Mouse (Mus musculus) frontal cortex, adult 2 months (tissue): Measurements from ENCODE around the gene Macf1. TPM values are rescaled to one million over a fixed set of nuclear protein-coding genes. Genes with fewer than 3 reads are reported as not detected.
"Not testable (repeated sequence)": the region's sequence is repeated elsewhere in the genome, so short reads cannot be mapped to it uniquely, and the experiment has no call there.

ENCODE experiments used
- DNase-seq, 2 experiments: peaks; one replicate each; pipeline ENCODE4 v3.0.0; 2022; ENCODE audit warnings: low spot score in 1 of 2; ENCODE audit errors: extremely low spot score in 1 of 2
- polyA plus RNA-seq: library from polyadenylated mRNA; depleted of rRNA; stranded (reverse); fragments of >200 nt; gene quantifications from 2 replicates; pipeline ENCODE4 v1.2.3, GENCODE M21; 2012; rRNA removed

Gene Macf1
- polyA plus RNA-seq, 1 experiment = 184 TPM

GRCm38 (mm10) chr4:123331326-123331725, 352.8 kb downstream of the Macf1 start:
- DNase-seq = no peak

DNA sequence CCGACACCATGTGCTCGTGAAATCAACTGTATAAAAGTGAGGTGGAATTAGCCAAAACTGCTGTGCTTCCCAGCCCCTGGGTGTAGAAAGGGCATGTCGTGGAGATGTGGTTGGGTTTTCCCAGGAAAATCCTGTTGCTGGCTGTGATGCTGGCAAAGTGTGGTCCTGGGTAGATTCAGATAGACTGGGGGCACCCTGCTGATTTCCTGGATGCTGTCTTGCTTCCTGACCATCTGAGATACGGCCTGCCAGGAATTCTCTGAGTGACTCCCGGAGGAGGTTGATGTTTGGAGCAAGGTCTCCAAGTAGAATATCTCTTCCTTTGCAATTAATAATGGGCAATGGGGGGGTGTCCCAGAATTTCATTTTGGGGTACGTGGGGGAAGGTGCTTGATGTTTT, 355.2 kb downstream of the Macf1 start:
- no peak for DNase-seq

DNA sequence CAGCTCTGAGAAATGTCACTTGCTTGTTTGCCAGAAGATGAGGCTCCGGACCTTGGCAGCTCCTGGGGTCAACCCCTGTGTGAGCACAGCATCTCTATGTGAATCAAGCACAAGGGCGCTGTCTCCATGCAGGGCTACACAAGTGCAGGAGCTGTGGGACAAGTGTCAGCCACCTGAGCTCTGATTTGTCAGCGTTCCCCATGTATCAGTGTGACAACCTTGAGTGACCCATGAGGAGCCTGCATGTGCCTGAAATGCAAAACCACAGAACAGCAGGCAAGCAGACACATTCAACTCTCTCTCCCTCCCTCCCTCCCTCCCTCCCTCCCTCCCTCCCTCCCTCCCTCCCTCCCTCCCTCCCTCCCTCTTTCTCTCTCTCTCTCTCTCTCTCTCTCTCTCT, 356.5 kb downstream of the Macf1 start:
- no peak for DNase-seq

GRCm38 (mm10) chr4:123326087-123326486, 358.1 kb downstream of the Macf1 start:
- DNase-seq = no peak

- DNase-seq = no peak
Measured at GRCm38 (mm10) chr4:123323534-123323933, 360.6 kb downstream of the Macf1 start, which contains the start of gene Oxct2a. Gene Oxct2a, minus strand, starts transcription at chr4:123323634.

DNA sequence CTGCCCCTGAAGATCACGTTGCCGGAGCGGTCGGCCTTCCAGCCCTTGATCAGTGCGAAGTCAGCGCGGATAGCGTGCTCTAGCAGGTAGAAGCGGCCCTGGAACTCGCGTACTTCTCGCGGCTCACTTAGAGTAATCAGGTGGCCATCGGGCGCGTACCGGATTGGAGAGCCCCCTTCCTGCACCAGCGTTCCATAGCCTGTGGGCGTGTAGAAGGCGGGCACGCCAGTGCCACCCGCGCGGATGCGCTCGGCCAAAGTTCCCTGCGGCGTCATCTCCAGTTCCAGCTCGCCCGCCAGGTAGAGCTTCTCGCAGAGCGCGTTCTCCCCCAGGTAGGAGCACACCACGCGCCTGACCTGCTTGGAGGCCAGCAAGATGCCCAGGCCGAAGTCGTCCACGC, 361.2 kb downstream of the Macf1 start:
- DNase-seq = not testable (repeated sequence)

DNA sequence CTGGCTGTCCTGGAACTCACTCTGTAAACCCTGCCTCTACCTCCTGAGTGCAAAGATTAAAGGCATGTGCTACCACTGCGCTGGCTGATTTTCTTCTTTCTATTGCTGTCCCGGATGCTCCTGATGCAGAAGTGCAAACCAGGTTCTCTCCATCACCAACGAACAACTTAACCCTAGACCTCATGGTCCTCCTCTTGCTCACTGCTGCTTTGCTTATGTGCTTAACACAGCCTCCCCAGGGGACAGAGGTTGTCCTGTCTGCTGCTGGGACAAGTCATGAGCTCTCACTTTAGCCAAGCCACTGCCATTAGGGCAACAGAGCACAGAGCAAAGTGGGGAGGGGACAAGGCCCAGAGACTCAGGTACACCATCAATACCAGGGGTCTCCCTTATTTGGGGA, 369.7 kb downstream of the Macf1 start:
- no peak for DNase-seq

DNA sequence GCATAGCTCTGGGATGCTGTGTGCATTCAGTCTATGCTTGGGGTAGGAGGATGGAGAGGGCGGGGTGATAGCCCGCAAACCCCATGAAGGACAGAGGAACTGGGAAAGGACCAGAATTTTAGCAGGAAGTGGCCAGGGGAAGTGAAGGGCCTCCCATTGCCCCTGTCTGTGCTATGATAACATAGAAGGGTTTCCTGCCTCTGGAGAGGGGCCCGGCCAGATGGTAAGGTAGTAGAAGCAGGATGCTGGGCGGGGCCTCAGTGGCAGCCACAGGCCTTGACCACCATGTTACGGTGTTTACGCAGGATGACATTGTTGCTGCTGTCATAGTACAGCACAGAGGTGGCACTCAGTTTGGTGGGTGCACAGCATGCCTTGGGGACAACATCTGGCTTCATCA, 371.1 kb downstream of the Macf1 start:
- DNase-seq = no peak

GRCm38 (mm10) chr4:123311845-123312244, 372.3 kb downstream of the Macf1 start:
- no peak for DNase-seq

DNA sequence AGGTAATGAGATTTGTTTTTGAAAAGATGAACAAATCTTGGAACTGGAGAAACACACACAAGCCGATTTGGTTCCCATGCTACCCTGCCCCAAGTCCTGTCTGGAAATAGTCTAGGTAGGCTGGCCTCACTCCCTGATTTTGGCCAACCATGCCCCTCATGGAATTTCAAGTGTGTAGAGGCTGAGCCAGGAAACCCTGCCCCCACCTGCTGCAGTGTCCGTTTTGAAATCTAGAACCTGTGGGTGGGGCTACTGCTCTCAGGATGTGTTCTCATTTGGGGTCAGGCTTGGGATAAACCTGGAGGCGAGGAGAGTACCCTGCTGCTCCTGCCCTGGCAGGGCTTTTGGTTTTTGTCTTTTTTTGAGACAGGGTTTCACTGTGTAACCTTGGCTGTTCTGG, 375.9 kb downstream of the Macf1 start:
- no peak for DNase-seq

DNA sequence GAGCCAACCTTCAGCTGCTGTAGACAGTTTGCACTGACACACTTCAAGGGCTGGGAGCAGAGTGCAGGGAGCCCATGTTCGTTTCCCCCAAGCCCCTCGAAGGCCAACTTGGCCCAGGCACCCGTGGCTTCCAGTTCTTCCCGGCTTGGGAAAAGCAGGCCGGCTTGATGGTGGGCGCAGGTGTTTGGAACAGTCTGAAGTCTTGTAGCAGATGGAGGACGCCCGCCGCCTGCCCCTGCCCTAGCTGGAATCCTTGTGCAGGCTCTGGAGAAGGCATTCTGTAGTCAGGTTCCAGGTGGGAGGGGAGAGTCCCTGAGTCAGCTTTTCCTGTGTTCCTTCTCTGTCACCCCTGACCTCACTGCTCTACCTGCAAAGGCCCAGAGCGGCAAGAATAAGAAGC, 377.2 kb downstream of the Macf1 start:
- peak in 1 of 2 experiments; percentile 57 for DNase-seq

- DNase-seq = peak in 1 of 2 experiments; percentile 75
Measured at GRCm38 (mm10) chr4:123305789-123306188, 378.4 kb downstream of the Macf1 start.

Other genes with a start within 250 kb of the Macf1 start
- 517 and 524 TPM in 2 replicates for gene Ndufs5, start 33.8 kb upstream of the Macf1 start, polyA plus RNA-seq
- gene Akirin1, start 66.0 kb upstream of the Macf1 start, polyA plus RNA-seq = 50.9 and 52.4 TPM in 2 replicates
- 1.2 and 1.8 TPM in 2 replicates for gene Rhbdl2, start 103.5 kb upstream of the Macf1 start, polyA plus RNA-seq
- 0.06 TPM in 1 of 2 replicates, not detected in the other for gene 4933427I04Rik, start 175.3 kb upstream of the Macf1 start, polyA plus RNA-seq
- 8.7 and 9.3 TPM in 2 replicates for gene Mycbp, start 220.5 kb upstream of the Macf1 start, polyA plus RNA-seq
- 72.9 and 73.7 TPM in 2 replicates for gene Rragc, start 233.1 kb upstream of the Macf1 start, polyA plus RNA-seq
- not detected in 2 replicates for gene 4930535I16Rik, start 233.7 kb upstream of the Macf1 start, polyA plus RNA-seq